Mouse (Mus musculus) ES-E14 (cell line): Measurements from ENCODE around the gene Btbd3. TPM values are rescaled to one million over a fixed set of nuclear protein-coding genes. Genes with fewer than 3 reads are reported as not detected.

Source experiments
- DNase-seq: peaks from one replicate; pipeline ENCODE4 v3.0.0-alpha.2; 2013; ENCODE audit warnings: low read depth, low spot score
- H3K27ac ChIP-seq: 2 replicates; pipeline ENCODE4 v1.5.1; 2012; ENCODE audit warnings: low read depth, mild to moderate bottlenecking, low read length, moderate library complexity, mixed read lengths; ENCODE audit not compliant: poor library complexity, insufficient read depth, severe bottlenecking
- H3K36me3 ChIP-seq: 2 replicates; pipeline ENCODE4 v1.6.1; 2012; ENCODE audit warnings: mild to moderate bottlenecking, low read length, moderate library complexity, mixed read lengths; ENCODE audit not compliant: control insufficient read depth, poor library complexity, insufficient read depth, severe bottlenecking
- H3K4me1 ChIP-seq, 2 experiments: fragments of 150-350 bp in 1 of 2; sonication (generic) in 1 of 2; 2 replicates each; pipeline ENCODE4 v1.6.1; 2012; ENCODE audit warnings: low read length in 2 of 2, mild to moderate bottlenecking in 1 of 2, mixed read lengths in 1 of 2; ENCODE audit not compliant: control insufficient read depth in 2 of 2, insufficient read depth in 2 of 2, poor library complexity in 1 of 2
- H3K4me3 ChIP-seq, 2 experiments: fragments of 150-350 bp in 1 of 2; sonication (generic) in 1 of 2; 2 replicates each; pipeline ENCODE4 v1.5.1; 2012; ENCODE audit warnings: low read length in 2 of 2, low read depth in 1 of 2, mild to moderate bottlenecking in 1 of 2, mixed read lengths in 1 of 2; ENCODE audit not compliant: insufficient read depth in 1 of 2, poor library complexity in 1 of 2, severe bottlenecking in 1 of 2
- H3K9ac ChIP-seq: 2 replicates; pipeline ENCODE4 v1.6.1; 2012; ENCODE audit warnings: low read depth, mild to moderate bottlenecking, low read length, mixed read lengths; ENCODE audit not compliant: poor library complexity, insufficient read depth, severe bottlenecking
- H3K9me3 ChIP-seq: fragments of 150-350 bp; sonication (generic); 2 replicates; pipeline ENCODE4 v1.6.1; 2012; ENCODE audit warnings: low read depth, mild to moderate bottlenecking, low read length; ENCODE audit not compliant: control insufficient read depth, insufficient read depth
- CHD2 ChIP-seq: IDR thresholded peaks from 2 replicates; pipeline ENCODE4 v1.6.1; 2014; ENCODE audit warnings: mild to moderate bottlenecking, low read depth, low read length, inconsistent platforms
- HCFC1 ChIP-seq: IDR thresholded peaks from 2 replicates; pipeline ENCODE4 v1.6.1; 2012; ENCODE audit warnings: low read length, inconsistent platforms, borderline replicate concordance; ENCODE audit not compliant: insufficient read depth
- MAFK ChIP-seq: IDR thresholded peaks from 2 replicates; pipeline ENCODE4 v1.6.1; 2014; ENCODE audit warnings: mild to moderate bottlenecking, low read depth, low read length, inconsistent platforms; ENCODE audit not compliant: insufficient read depth
- ZC3H11A ChIP-seq: IDR thresholded peaks from 2 replicates; pipeline ENCODE4 v1.6.1; 2012; ENCODE audit warnings: low read depth, mild to moderate bottlenecking, inconsistent platforms, low read length, borderline replicate concordance
- ZNF384 ChIP-seq: IDR thresholded peaks from 2 replicates; pipeline ENCODE4 v1.6.1; 2012; ENCODE audit warnings: low read depth, low read length, inconsistent platforms
- in situ Hi-C, 2 experiments: fragments of 600-800 bp; cut with MboI; formaldehyde crosslinking; loops; one replicate each; pipeline ENCODE4 v1.15.1; 2025; ENCODE audit warnings: low sequenced_read_pairs in 2 of 2, inconsistent platforms in 1 of 2; ENCODE audit not compliant: unreplicated experiment in 2 of 2
- total RNA-seq: library from RNA; depleted of rRNA; stranded (reverse); fragments of 300-350 nt; gene quantifications from 2 replicates; pipeline ENCODE4 v1.2.3, GENCODE M21; 2012

The Btbd3 gene
- total RNA-seq, 1 experiment = 10.2 TPM

GRCm38 (mm10) chr2:138406703-138407102, 150.3 kb downstream of the Btbd3 start:
- no peak for TF ChIP-seq ZC3H11A
- no peak for TF ChIP-seq MAFK
- no peak for TF ChIP-seq HCFC1
- no peak for TF ChIP-seq CHD2
- H3K27ac ChIP-seq = no peak overlapping the region
- no peaks in the 10 kb centered on the region for H3K4me1 ChIP-seq
- in situ Hi-C loops = no loop called here
- no peak overlapping the region for H3K4me3 ChIP-seq
- no peak overlapping the region for H3K9ac ChIP-seq
- H3K36me3 ChIP-seq = no peaks in the 10 kb centered on the region
- no peaks in the 10 kb centered on the region for H3K9me3 ChIP-seq
- DNase-seq = no peak

GRCm38 (mm10) chr2:138412537-138412936, 156.2 kb downstream of the Btbd3 start:
- Histone ChIP-seq H3K36me3 (no peaks in the 10 kb centered on the region), H3K9me3 (no peaks in the 10 kb centered on the region), H3K27ac (no peak overlapping the region), H3K4me3 (no peak overlapping the region), H3K4me1 (no peaks in the 10 kb centered on the region), H3K9ac (no peak overlapping the region)
- TF ChIP-seq MAFK (no peak), ZC3H11A (no peak), HCFC1 (no peak), ZNF384 (no peak), CHD2 (no peak)
- DNase-seq = no peak
- in situ Hi-C loops = no loop called here

DNA sequence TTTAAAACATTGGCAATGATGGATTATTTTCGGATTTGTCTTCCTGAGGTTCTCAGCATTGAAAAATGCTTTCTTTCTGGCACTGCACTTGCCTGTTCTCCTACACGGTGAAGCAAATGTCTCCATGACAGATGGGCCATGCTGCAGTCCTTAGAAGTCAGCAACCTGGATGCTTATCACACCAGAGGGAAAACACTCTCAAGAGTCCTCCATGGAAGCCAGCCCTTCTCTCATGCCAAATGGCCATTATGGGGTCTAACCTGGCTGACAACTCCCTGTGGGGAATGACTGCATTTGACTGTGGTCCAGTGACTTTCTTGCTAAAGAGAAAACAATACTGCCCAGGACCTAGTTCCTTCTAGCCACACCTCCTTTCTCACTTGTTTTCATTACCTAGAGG, 166.0 kb downstream of the Btbd3 start:
- no peaks in the 10 kb centered on the region for H3K4me1 ChIP-seq
- TF ChIP-seq MAFK (no peak), HCFC1 (no peak), ZNF384 (no peak), ZC3H11A (no peak), CHD2 (no peak)
- no peak overlapping the region for H3K4me3 ChIP-seq
- H3K27ac ChIP-seq = no peak overlapping the region
- in situ Hi-C loops = no loop called here
- no peaks in the 10 kb centered on the region for H3K36me3 ChIP-seq
- DNase-seq = no peak
- H3K9ac ChIP-seq = no peak overlapping the region
- no peaks in the 10 kb centered on the region for H3K9me3 ChIP-seq

DNA sequence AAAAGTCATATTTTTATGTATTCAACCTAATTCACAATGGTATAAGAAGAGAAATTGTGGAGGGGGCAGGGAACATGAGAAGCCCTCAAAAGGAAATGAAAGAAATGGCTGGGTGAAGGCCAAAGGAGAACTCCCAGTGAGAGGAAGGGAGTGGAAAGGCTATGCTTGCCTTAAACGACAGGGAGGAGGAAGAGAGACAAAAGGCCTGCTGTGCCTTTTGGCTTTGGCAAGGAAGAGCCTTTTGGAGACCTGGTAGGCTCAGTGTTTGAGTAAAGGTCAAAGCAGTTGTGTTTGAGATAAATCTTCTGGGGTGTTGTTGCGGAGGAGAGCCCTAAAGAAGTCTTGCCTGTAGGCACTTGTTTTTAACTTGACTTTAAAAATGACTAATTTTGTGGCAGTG, 175.6 kb downstream of the Btbd3 start:
- Histone ChIP-seq H3K9ac (no peak overlapping the region), H3K27ac (no peak overlapping the region), H3K9me3 (no peaks in the 10 kb centered on the region), H3K4me1 (no peaks in the 10 kb centered on the region), H3K4me3 (no peak overlapping the region), H3K36me3 (no peaks in the 10 kb centered on the region)
- no peak for DNase-seq
- TF ChIP-seq MAFK (no peak), HCFC1 (no peak), CHD2 (no peak), ZNF384 (no peak), ZC3H11A (no peak)
- in situ Hi-C loops = no loop called here

DNA sequence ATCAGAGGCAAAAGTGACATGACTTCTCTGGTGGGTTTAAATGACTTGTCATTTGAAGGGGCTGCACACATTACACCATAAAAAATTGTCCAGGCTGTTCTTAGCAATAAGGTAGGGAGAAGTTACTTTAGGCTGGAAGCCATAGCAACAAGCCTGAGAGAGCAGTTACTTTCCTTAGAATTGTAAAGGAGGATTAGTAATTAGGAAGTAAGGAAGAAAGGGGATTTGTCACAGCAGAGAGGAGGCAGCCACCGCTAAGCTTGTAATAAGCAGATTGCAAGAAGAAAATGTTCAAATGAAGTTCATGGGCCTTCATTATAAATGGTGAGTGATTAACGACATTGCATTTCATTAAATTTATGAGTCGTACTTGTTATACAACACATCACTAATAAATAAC, 190.1 kb downstream of the Btbd3 start:
- no peak for TF ChIP-seq MAFK
- TF ChIP-seq HCFC1 = no peak
- no peak for TF ChIP-seq ZC3H11A
- no peak for TF ChIP-seq ZNF384
- TF ChIP-seq CHD2 = no peak
- no peak overlapping the region for H3K4me3 ChIP-seq
- no peak for DNase-seq
- no peak overlapping the region for H3K27ac ChIP-seq
- no peaks in the 10 kb centered on the region for H3K9me3 ChIP-seq
- no peaks in the 10 kb centered on the region for H3K4me1 ChIP-seq
- H3K9ac ChIP-seq = no peak overlapping the region
- H3K36me3 ChIP-seq = no peaks in the 10 kb centered on the region
- in situ Hi-C loops = no loop called here
